Mouse (Mus musculus): Measurements from ENCODE around the gene Nlgn1. TPM values are rescaled to one million over a fixed set of nuclear protein-coding genes. Genes with fewer than 3 reads are reported as not detected.

Nlgn1 gene
- polyA plus RNA-seq, 1 experiment from 2014 or later = 0.09 TPM

- H3K27ac ChIP-seq = no peak overlapping the region
- H3K4me1 ChIP-seq (replicated peaks) = no peaks in the 10 kb centered on the region
- ATAC-seq (ENCODE audit: low read depth) = no peak
- DNase-seq = no peak
- H3K4me2 ChIP-seq = no peak overlapping the region
- no peak overlapping the region for H3K9ac ChIP-seq
- H3K9me3 ChIP-seq (replicated peaks) = no peaks in the 10 kb centered on the region
- no peak overlapping the region for H3K4me3 ChIP-seq (replicated peaks)
- no peaks in the 10 kb centered on the region for H3K27me3 ChIP-seq
- 39% methylated on average over 3 of the region's 3 CpGs for WGBS (ENCODE audit: insufficient replicate concordance)
- no peaks in the 10 kb centered on the region for H3K36me3 ChIP-seq
Observed at GRCm38 (mm10) chr3:25675069-25675468, 657.2 kb downstream of the Nlgn1 start.

- no peak overlapping the region for H3K4me3 ChIP-seq (replicated peaks)
- H3K27me3 ChIP-seq = no peaks in the 10 kb centered on the region
- no peaks in the 10 kb centered on the region for H3K9me3 ChIP-seq (replicated peaks)
- H3K4me2 ChIP-seq = no peak overlapping the region
- H3K36me3 ChIP-seq = no peaks in the 10 kb centered on the region
- H3K4me1 ChIP-seq (replicated peaks) = no peaks in the 10 kb centered on the region
- no peak overlapping the region for H3K27ac ChIP-seq
- WGBS (ENCODE audit: insufficient replicate concordance) = 62% methylated on average over 5 of the region's 5 CpGs
- no peak overlapping the region for H3K9ac ChIP-seq
- ATAC-seq (ENCODE audit: low read depth) (no peak), DNase-seq (no peak)
Observed at GRCm38 (mm10) chr3:25673408-25673807, 658.9 kb downstream of the Nlgn1 start.

- DNase-seq (no peak), ATAC-seq (ENCODE audit: low read depth) (no peak)
- 70% methylated on average over 4 of the region's 4 CpGs for WGBS (ENCODE audit: insufficient replicate concordance)
- H3K9me3 ChIP-seq (replicated peaks) = no peaks in the 10 kb centered on the region
- H3K4me3 ChIP-seq (replicated peaks) = no peak overlapping the region
- H3K27ac ChIP-seq = no peak overlapping the region
- no peaks in the 10 kb centered on the region for H3K4me1 ChIP-seq (replicated peaks)
- H3K4me2 ChIP-seq = no peak overlapping the region
- no peak overlapping the region for H3K9ac ChIP-seq
- no peaks in the 10 kb centered on the region for H3K27me3 ChIP-seq
- H3K36me3 ChIP-seq = no peaks in the 10 kb centered on the region
Observed at GRCm38 (mm10) chr3:25672779-25673178, 659.5 kb downstream of the Nlgn1 start.

- Histone ChIP-seq H3K27me3 (no peaks in the 10 kb centered on the region), H3K4me3 (replicated peaks) (no peak overlapping the region), H3K9me3 (replicated peaks) (no peaks in the 10 kb centered on the region), H3K9ac (no peak overlapping the region), H3K36me3 (no peaks in the 10 kb centered on the region), H3K4me1 (replicated peaks) (no peaks in the 10 kb centered on the region), H3K4me2 (no peak overlapping the region), H3K27ac (no peak overlapping the region)
- DNase-seq = no peak
- WGBS (ENCODE audit: insufficient replicate concordance) = 48% methylated on average over 2 of the region's 2 CpGs
- ATAC-seq (ENCODE audit: low read depth) = no peak
Observed at GRCm38 (mm10) chr3:25663464-25663863, 668.8 kb downstream of the Nlgn1 start.

- no peak for ATAC-seq (ENCODE audit: low read depth)
Observed at GRCm38 (mm10) chr3:25660285-25660684, 672.0 kb downstream of the Nlgn1 start.

GRCm38 (mm10) chr3:25658006-25658405 lies 674.3 kb downstream of the Nlgn1 start:
- WGBS (ENCODE audit: insufficient replicate concordance) = 84% methylated on average over 14 of the region's 14 CpGs
- H3K4me2 ChIP-seq = no peak overlapping the region
- H3K9me3 ChIP-seq (replicated peaks) = no peaks in the 10 kb centered on the region
- no peak overlapping the region for H3K27ac ChIP-seq
- ATAC-seq (ENCODE audit: low read depth) = no peak
- DNase-seq = no peak
- H3K36me3 ChIP-seq = no peaks in the 10 kb centered on the region
- H3K9ac ChIP-seq = no peak overlapping the region
- no peaks in the 10 kb centered on the region for H3K27me3 ChIP-seq
- no peaks in the 10 kb centered on the region for H3K4me1 ChIP-seq (replicated peaks)
- H3K4me3 ChIP-seq (replicated peaks) = no peak overlapping the region

More at GRCm38 (mm10) chr3:25660285-25660684, 672.0 kb downstream of the Nlgn1 start:
- Histone ChIP-seq H3K9ac (no peak overlapping the region), H3K4me3 (replicated peaks) (no peak overlapping the region), H3K27me3 (no peaks in the 10 kb centered on the region), H3K4me2 (no peak overlapping the region), H3K36me3 (no peaks in the 10 kb centered on the region), H3K9me3 (replicated peaks) (no peaks in the 10 kb centered on the region), H3K27ac (no peak overlapping the region), H3K4me1 (replicated peaks) (no peaks in the 10 kb centered on the region)
- DNase-seq = no peak
- WGBS (ENCODE audit: insufficient replicate concordance) = 76% methylated on average over 3 of the region's 3 CpGs

GRCm38 (mm10) chr3:25657074-25657473 lies 675.2 kb downstream of the Nlgn1 start:
- Histone ChIP-seq H3K27me3 (no peaks in the 10 kb centered on the region), H3K4me2 (no peak overlapping the region), H3K36me3 (no peaks in the 10 kb centered on the region), H3K4me3 (replicated peaks) (no peak overlapping the region), H3K9me3 (replicated peaks) (no peaks in the 10 kb centered on the region), H3K4me1 (replicated peaks) (no peaks in the 10 kb centered on the region), H3K27ac (no peak overlapping the region), H3K9ac (no peak overlapping the region)
- ATAC-seq (ENCODE audit: low read depth) (no peak), DNase-seq (no peak)
- WGBS (ENCODE audit: insufficient replicate concordance) = 69% methylated on average over 11 of the region's 11 CpGs

GRCm38 (mm10) chr3:25653010-25653409 lies 679.2 kb downstream of the Nlgn1 start:
- no peak overlapping the region for H3K27ac ChIP-seq
- no peak overlapping the region for H3K4me2 ChIP-seq
- no peaks in the 10 kb centered on the region for H3K4me1 ChIP-seq (replicated peaks)
- no peaks in the 10 kb centered on the region for H3K36me3 ChIP-seq
- no peaks in the 10 kb centered on the region for H3K9me3 ChIP-seq (replicated peaks)
- no peaks in the 10 kb centered on the region for H3K27me3 ChIP-seq
- no peak overlapping the region for H3K4me3 ChIP-seq (replicated peaks)
- WGBS (ENCODE audit: insufficient replicate concordance) = 56% methylated on average over 4 of the region's 4 CpGs
- no peak for DNase-seq
- H3K9ac ChIP-seq = no peak overlapping the region
- no peak for ATAC-seq (ENCODE audit: low read depth)

- Histone ChIP-seq H3K36me3 (no peaks in the 10 kb centered on the region), H3K4me2 (no peak overlapping the region), H3K4me3 (replicated peaks) (no peak overlapping the region), H3K9ac (no peak overlapping the region), H3K9me3 (replicated peaks) (no peaks in the 10 kb centered on the region), H3K4me1 (replicated peaks) (no peaks in the 10 kb centered on the region), H3K27ac (no peak overlapping the region), H3K27me3 (no peaks in the 10 kb centered on the region)
- no peak for ATAC-seq (ENCODE audit: low read depth)
- 84% methylated on average over 4 of the region's 4 CpGs for WGBS (ENCODE audit: insufficient replicate concordance)
- no peak for DNase-seq
Observed at GRCm38 (mm10) chr3:25645895-25646691, 686.2 kb downstream of the Nlgn1 start.

- WGBS (ENCODE audit: insufficient replicate concordance) = 83% methylated on average over 2 of the region's 2 CpGs
- DNase-seq = no peak
- Histone ChIP-seq H3K9me3 (replicated peaks) (no peaks in the 10 kb centered on the region), H3K27me3 (no peaks in the 10 kb centered on the region), H3K4me3 (replicated peaks) (no peak overlapping the region), H3K4me2 (no peak overlapping the region), H3K9ac (no peak overlapping the region), H3K36me3 (no peaks in the 10 kb centered on the region), H3K27ac (no peak overlapping the region), H3K4me1 (replicated peaks) (no peaks in the 10 kb centered on the region)
- ATAC-seq (ENCODE audit: low read depth) = no peak
Observed at GRCm38 (mm10) chr3:25629198-25629597, 703.1 kb downstream of the Nlgn1 start.

GRCm38 (mm10) chr3:25606597-25606996 lies 725.7 kb downstream of the Nlgn1 start:
- WGBS (ENCODE audit: insufficient replicate concordance) = 39% methylated on average over 1 of the region's 1 CpGs
- Histone ChIP-seq H3K9me3 (replicated peaks) (no peaks in the 10 kb centered on the region), H3K9ac (no peak overlapping the region), H3K4me2 (no peak overlapping the region), H3K4me1 (replicated peaks) (no peaks in the 10 kb centered on the region), H3K4me3 (replicated peaks) (no peak overlapping the region), H3K27ac (no peak overlapping the region), H3K36me3 (no peaks in the 10 kb centered on the region), H3K27me3 (no peaks in the 10 kb centered on the region)
- no peak for DNase-seq
- no peak for ATAC-seq (ENCODE audit: low read depth)

- no peak overlapping the region for H3K9ac ChIP-seq
- no peaks in the 10 kb centered on the region for H3K9me3 ChIP-seq (replicated peaks)
- H3K4me3 ChIP-seq (replicated peaks) = no peak overlapping the region
- H3K36me3 ChIP-seq = no peaks in the 10 kb centered on the region
- no peak overlapping the region for H3K4me2 ChIP-seq
- 61% methylated on average over 5 of the region's 5 CpGs for WGBS (ENCODE audit: insufficient replicate concordance)
- no peaks in the 10 kb centered on the region for H3K27me3 ChIP-seq
- no peak overlapping the region for H3K27ac ChIP-seq
- no peaks in the 10 kb centered on the region for H3K4me1 ChIP-seq (replicated peaks)
- no peak for DNase-seq
- ATAC-seq (ENCODE audit: low read depth) = no peak
Observed at GRCm38 (mm10) chr3:25597513-25597912, 734.7 kb downstream of the Nlgn1 start.

Data from liver, embryonic 13.5 days (tissue).